Mouse (Mus musculus) erythroblast, adult 5-6 weeks (primary cell): ENCODE data around the gene Gm10563. TPM values are rescaled to one million over a fixed set of nuclear protein-coding genes. Genes with fewer than 3 reads are reported as not detected.
"Not testable (repeated sequence)": the region's sequence is repeated elsewhere in the genome, so short reads cannot be mapped to it uniquely, and the experiment has no call there.

Experiments used
- ATAC-seq: replicated peaks from 2 replicates; pipeline ENCODE4 v1.8.0; 2016; ENCODE audit warnings: moderate number of reproducible peaks, mild to moderate bottlenecking, moderate TSS enrichment, inconsistent platforms; ENCODE audit not compliant: poor library complexity, low FRiP score, severe bottlenecking
- total RNA-seq, 2 experiments: library from RNA; stranded (forward) in 1 of 2; stranded (reverse) in 1 of 2; fragments of 150-400 nt in 1 of 2; fragments of 200-764, 138-1000 nt in 1 of 2; gene quantifications; 2 replicates each; pipeline versions ENCODE4 v1.2.3 to v1.2.4; 2015 to 2017; ENCODE audit warnings: low replicate concordance in 2 of 2

The Gm10563 gene
- total RNA-seq, 2 experiments from 2014 or later = not detected

DNA sequence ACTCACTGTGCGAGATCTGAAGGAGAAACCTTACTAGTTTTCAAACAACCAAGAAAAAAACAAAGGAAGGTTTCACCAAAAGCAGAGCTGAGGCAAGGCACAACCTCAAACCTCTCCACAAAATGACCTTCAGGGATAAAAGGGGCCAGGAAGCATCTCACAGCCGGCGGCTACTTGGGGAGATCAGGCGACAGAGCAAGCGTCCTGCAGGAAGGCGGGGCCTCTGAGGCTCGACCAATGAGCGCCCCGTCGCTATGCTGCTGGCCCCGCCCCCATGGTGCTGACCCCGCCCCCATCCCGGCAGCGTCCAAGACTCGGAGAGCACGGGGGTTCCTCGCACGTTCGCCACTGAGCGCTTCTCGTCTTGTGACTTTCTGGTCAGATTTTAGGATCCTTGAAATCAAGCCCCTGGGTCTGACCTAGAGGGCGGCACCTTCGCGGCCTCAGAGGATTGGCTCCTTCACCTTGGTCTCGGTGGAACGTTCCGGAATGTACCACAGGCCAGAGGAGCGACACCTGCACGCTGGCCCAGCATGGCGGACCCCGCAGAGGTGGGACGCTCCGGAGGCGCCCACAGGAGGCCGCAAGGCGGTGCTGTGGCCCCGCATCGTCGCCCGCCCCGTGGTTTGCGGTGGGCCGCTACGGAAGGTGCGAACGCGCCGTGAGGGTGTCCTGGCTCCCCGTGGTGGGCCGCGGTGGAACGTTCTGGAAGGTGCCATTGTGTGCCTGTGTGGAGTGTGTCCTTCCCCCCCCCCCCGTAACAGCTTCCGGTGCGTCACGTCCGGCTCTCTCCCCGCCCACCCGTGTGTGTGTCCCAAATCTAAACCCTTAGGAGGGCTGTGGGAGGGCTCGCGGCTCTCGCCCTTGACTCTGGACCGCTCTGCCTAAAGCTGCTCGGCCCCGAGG is 43.9 kb downstream of the Gm10563 start, which contains the start of gene Slc35e2:
TSS of gene Slc35e2 (plus strand) at position 326 of the 906 bp plus-strand sequence.
- peak; percentile 89 for ATAC-seq

DNA sequence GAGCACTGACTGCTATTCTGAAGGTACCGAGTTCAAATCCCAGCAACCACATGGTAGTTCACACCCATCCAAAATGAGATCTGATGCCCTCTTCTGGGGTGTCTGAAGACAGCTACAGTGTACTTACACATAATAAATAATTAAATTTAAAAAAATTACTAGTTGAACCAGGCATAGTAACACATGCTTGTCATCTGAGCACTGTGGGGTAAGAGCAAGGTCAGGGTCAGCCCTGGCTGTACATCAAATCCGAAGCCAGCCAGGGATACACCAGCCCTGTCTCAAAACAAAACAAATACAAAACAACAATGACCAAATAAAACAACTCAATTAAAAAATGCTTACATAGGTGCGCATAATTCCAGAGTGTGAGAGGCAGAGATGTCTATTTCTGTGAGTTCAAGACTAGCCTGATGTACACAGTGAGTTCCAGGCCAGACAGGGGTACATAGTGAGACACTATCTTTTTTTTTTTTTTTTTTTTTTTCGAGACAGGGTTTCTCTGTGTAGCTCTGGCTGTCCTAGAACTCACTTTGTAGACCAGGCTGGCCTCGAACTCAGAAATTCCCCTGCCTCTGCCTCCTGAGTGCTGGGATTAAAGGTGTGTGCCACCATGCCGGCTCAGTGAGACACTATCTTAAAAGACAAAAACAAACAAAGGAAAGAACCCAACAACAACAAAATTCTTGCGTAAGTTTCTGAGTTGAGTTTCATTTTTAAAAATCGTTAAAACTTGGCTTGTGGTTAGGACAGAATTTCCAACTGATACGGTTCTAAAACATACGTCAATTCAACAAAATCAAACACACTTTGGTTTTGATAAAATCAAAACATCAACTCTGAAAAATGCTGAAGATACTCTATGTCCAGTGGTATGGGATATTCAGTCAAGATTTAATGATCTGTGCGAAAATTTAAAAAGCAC is 45.0 kb downstream of the Gm10563 start:
- no peak for ATAC-seq

DNA sequence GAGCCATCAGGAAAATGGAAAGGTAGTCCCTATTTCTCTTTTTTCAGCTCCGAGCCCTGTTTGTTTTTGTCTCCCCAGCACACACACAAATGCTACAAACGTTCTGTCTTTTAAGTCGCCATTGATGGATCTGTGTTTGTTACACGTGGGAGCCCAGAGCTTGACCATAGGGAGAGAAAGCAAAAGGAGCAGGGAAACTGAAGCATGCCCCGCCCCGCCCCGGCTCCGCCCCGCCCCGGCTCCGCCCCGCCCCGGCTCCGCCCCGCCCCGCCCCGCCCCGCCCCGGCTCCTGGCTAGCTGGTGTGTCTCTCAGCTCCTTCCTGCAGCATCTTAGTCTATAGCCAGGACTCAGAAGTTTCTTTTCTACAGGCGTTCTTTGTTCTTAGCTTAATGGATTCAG is 46.7 kb downstream of the Gm10563 start:
- ATAC-seq = no peak

DNA sequence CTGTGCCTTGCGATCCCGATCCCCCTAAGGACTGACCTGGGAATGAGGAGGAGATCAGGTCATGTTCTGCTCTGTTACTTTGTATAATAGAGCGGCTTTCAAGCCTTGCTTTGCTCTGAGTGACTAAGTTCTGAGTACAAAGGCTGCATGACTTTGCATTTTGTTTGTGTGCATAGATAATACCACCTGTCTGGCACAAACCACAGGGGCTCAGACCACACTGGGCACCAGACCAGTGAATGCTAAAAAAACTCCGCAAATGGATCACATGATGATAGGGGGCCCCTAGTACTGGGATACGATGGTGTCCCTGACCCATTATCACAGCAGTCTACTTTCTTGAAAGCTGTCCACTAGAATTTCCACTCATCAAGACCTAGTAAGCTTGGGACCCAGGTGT is 48.6 kb downstream of the Gm10563 start:
- no peak for ATAC-seq

DNA sequence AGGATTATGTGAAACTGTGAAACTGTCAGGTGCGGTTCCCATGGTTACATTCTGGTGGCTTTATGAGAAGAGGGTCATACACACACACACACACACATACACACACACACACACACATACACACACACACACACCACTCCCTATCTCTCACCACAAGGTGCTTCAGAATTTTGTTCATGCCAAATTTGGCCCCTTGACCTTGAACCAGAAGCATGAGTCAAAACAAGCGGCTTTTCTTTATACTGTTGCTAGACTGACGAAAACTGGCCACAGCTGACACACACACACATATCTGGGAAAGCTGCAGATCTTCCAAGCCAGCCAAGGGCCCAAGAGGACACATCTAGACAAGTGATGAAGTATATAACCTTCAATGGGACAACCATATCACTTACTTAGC is 49.4 kb downstream of the Gm10563 start:
- ATAC-seq = no peak

DNA sequence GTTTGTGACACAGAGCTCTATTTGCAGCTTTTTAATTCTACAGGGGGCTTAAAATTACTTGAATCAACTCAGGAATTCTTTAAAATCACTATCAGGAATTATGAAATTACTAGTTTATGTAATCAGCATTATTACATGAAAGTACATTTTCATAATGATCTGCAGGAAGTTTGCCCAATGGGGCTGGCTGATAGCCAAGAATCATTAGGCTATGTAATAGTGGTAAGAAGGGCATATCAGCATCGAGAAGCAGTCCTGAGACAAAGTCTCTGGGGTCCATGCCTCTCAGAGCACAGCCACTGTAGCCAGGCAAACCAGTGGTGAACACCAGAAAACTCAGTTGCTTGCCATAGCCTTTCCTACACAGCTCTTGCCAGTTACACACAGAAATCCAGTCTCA is 51.4 kb downstream of the Gm10563 start:
- ATAC-seq = no peak

DNA sequence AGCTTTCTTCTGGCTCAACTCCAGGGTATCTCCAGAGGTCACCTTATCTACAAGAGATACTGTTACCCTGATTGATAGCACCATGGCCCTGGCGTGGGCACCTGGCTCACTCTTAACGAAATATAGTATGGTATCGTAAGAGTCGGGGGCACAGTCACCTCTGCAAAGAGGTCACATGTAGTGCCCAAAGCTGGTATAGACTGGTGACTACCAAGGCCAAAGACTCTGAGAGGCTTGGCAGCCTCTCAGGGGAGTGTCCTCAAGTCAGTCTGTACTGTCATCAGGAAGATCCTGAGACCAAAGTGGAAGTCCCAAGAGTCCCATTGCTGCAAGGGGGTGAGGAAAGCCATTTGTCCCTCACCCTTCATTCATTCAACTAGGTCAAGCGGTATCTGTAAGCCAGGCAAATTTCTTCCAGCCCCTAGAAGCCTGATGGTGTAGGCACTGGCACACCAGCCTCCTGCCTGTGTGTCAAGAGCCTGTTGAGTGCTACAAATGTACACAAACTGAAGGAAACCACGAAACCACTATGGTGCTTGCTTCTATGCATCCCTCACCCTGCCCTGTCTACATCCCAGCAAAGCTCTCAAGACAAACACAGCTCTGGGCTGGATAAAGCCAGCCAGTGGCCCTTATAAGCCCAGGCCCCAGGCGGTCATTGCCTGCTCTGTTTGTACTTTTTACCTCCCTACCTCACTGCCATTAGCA is 54.0 kb downstream of the Gm10563 start:
- ATAC-seq = no peak

DNA sequence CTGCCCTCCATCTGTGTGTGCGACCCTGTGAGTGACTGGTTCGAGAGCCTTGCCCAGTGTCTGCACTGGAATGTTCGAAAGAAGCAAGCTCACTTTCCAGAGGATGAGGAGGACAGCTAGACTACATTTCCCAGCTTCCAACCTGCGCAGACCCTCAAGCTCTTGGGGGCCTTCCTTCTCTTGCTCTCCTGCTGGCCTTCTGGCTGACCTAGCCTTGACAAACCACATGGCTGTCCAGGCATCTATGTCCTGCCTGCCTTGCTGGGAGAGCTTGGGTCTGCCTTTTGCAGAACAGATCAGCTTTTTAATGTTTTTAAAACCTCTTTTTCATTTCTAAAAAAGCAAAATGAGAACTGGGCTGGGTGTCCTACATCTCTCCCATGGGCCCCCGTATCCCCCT is 55.9 kb downstream of the Gm10563 start:
- no peak for ATAC-seq

DNA sequence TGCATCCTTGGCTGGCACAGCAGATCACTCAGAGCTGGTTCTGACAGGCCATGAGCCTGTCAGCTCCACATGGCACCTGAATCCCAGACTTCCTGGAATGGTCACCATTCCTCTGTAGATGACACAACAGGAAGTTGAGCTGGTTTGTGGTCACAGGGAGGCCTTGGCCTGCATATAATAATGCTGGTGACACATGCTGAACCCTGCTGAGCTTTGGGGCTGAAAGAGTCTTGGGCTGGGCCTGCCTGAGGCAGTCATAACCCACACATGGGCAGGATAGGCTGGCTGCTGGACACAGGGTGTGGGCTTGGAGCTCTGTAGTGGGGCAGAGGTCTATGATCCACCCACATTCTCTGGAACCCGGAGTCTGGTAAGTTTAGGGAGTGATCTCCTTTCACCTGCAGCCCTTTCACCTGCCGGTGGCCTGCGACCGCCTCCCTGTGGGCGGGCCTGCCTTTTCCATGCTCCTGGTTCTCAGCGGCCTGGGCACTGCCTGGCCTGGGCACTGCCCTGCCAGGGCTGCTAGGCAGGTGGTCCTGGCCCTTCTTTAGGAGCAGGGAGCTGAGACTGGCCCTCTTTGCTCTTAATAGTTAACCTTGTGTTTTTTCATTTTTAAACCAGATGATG is 62.8 kb downstream of the Gm10563 start:
- no peak for ATAC-seq

DNA sequence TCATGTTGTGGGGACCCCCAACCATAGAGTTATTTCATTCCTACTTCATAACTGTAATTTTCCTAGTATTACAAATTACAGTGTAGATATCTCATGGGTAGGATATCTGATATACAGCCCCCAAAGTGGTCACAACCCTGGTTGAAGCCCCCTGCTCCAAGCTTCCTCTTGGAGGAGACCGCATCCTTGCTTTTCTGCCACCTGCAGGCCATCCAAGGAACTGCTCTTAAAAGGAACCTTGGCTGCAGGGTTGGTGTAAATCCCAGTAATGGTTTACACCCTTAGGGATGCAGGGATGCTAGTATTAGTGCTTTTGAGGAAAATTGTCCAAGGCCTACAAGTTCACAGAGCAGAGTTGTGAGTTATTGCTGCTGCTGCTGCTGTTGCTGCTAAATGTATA is 64.8 kb downstream of the Gm10563 start:
- peak; percentile 66 for ATAC-seq

DNA sequence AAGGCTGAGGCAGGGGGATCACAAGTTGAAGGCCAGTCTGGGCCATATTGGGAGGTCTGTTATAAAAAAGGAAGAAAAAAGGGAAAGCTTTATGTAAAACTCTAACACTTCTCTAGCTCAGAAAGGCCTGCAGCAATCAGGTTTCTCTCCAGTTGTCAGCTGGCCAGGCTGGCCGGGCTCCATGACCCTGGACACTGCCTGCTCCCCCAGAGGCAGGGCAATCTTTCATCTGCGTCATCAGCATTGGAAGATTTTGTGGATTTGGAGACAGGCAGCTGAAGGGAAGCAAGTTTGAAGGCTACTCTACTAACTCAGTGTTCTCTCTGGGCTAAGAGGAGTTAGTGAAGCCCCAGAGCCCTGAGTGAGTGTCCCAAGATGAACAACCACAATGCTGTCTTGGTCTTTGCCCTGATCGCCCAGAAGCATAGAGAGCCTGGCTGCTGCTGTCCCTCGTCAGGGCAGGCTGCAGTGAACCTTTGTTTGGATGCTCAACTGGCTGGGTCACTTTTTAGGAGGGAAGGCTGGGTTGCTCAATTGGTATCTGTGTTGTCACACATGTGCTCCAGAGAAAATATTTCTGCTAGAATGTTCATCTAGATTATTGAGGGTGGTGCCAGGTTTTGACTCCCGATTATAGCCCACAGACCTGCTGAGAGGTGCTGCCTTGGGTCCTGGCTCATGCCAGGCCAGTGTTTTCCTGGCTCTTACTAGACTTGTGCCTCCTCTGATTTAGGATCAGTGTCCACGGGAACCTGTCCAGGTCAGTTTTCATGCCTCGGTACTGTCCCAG is 66.7 kb downstream of the Gm10563 start:
- ATAC-seq = no peak

DNA sequence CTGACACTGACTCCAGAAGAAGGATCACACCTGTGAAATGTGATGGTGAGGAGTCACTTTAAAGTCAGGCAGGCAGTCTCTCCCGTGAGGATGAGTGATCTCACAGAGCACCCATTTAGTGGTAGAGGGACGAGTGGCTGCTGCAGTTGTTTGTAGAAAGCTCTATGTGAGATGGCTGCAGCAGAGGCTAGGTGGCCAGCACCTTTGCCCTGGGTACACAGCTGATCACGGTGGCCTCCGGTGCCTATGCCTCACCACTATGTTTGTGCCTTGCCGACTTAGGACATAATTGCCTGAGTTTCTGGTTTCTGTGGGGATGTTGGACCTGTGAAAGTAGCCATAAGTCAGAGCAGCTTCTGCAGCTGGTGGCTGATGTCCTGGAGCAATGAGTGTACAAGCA is 67.5 kb downstream of the Gm10563 start:
- no peak for ATAC-seq

DNA sequence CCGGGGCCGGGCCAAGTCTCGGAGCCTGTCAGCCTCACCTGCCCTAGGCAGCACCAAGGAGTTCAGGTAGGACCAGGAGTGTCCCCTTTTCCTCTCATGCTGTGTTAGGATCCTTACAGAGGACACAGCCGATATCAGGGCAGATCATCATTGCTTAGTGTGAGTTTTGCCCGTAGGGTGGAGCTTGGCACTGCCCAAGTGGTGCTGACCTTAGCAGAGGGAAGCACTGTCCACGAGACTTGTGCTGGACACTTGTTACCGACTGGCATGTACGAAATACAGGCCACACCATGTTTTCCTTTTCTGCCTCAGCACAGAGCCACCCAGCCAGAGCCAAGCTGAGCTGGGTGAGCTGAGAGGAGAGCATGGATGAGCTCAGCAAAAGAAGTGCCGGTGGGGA is 68.1 kb downstream of the Gm10563 start:
- ATAC-seq = no peak

DNA sequence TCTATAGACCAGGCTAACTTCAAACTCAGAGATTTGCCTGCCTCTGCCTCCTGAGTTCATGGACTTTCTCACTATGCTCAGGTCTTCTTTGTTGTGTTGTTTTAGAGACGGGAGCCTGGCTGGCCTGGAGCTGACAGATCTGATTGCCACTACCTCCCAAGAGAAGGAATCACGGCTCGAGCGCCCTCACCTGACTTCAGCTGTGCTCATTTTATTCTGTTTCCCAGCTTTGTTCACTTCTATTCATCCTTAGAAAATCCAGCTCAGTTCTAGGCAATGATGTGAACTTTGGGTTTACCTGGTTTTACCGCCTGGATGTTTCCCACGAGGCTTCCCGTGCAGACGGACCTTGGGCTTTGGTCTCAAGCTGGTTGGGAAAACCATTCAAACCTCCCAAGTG is 69.7 kb downstream of the Gm10563 start:
- ATAC-seq = no peak

DNA sequence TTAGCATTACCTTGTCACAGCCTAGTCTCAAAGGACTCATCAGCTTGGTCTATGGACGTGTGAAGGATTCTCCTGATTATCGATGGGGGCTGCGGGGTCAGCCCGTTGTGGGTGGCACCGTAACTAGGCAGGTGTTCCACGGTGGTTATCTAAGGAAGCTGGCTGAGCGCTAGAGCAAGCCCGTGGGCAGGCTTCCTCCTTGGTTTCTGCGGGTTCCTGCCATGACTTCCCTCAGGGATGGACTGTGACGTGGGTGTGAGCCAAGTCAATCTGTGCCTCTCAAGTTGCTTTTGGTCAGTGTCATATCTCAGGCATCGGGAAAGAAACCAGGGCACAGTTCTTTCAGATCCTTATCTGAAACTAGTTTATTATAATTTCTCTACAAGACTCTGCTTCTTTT is 70.3 kb downstream of the Gm10563 start:
- no peak for ATAC-seq

DNA sequence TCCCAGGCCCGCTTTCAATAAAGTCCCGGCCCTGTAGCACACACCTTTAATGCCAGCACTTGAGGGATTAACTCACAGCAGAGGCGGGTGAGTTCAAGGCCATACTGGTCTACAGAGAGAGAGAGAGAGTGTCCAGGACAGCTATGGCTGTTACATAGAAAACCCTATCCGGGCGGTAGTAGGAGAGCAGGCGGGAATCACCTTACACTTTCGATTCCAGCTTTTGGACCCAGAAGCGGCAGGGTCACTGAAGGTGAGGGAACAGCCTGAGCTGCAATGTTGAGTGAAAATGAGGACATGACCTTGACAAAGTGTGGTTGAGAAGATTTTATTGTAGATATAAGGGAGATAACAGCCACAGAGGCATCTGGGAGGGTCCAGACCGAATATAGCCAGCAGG is 71.3 kb downstream of the Gm10563 start:
- ATAC-seq = no peak

DNA sequence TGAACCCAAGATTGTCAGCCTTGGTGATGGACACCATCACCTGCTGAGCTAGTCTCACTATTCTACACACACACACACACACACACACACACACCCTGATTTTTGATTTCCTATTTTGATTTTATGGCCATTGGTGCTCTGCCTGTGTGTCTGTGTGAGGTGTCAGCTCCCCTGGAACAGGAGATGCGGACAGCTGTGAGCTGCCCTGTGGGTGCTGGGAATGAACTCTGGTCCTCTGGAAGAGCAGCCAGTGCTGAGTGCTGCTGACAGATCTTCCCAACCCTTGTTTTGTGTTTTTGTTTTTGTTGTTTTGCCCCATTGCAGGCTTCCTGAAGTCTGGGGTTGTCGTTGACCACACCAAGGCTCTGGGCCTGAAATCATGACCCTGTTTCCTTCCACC is 72.1 kb downstream of the Gm10563 start:
- ATAC-seq = no peak

DNA sequence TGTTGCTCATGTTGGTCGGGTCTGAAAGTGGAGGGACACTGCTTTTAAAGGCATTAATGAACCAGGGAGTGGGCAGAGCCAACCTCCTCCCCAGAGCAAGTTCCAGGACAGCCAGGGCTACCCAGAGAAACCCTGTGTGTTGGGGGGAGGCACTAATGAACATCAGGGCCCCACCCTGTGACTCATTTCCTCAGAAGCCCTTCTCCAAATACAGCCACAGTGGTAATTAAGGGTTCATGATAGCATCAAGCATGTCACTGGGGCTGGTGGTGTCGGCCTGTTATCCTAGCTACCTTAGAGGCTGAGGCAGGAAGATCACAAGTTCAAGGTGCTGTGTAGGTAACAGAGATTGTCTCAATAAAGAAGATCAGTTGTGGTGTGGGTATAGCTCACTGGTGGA is 73.8 kb downstream of the Gm10563 start:
- no peak for ATAC-seq

DNA sequence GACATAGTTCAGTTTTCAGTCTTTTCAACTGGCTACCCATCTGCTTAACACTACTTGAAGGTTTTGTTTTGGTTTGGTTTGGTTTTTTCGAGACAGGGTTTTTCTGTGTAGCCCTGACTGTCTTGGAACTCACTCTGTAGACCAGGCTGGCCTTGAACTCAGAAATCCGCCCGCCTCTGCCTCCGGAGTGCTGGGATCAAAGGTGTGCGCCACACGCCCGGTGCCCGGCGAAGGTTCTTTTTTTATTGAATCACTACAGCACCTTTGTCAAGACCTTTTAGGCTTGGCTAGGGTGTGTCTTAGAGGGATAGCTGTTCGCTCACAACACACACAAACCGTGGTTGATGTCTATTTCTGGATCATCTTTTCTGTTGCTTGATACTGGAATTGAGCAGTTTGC is 74.9 kb downstream of the Gm10563 start:
- not testable (repeated sequence) for ATAC-seq
